Mouse (Mus musculus): Measurements from ENCODE around the gene Slc39a11. TPM values are rescaled to one million over a fixed set of nuclear protein-coding genes. Genes with fewer than 3 reads are reported as not detected.

The Slc39a11 gene
- polyA plus RNA-seq, 1 experiment, result 14.7 TPM

- Histone ChIP-seq H3K4me1 (ENCODE audit: control insufficient read depth, insufficient read depth, low read length) (peaks cover 3% of the 10 kb centered on the region; the same call in 1 of the 2 replicates), H3K4me3 (replicated peaks; ENCODE audit: control insufficient read depth, low read depth, low read length) (no peak overlapping the region), H3K27ac (ENCODE audit: control insufficient read depth, insufficient read depth, low read depth, low read length, poor library complexity) (no peak overlapping the region)
- WGBS, result 79% methylated on average over 20 of the region's 20 CpGs
- no peak for TF ChIP-seq POLR2A (IDR thresholded peaks at IDR 0.05; ENCODE audit: borderline replicate concordance, control insufficient read depth, low read depth, low read length)
These were observed 149.1 kb downstream of the Slc39a11 start for GRCm38 (mm10) chr11:113500631-113501305.

GRCm38 (mm10) chr11:113498889-113499288 is 151.0 kb downstream of the Slc39a11 start:
- TF ChIP-seq POLR2A (IDR thresholded peaks at IDR 0.05; ENCODE audit: borderline replicate concordance, control insufficient read depth, low read depth, low read length) (no peak), CTCF (IDR thresholded peaks at IDR 0.05; ENCODE audit: control insufficient read depth, insufficient read depth, low read length) (peak; percentile 84)
- H3K27ac ChIP-seq (ENCODE audit: control insufficient read depth, insufficient read depth, low read depth, low read length, poor library complexity), result no peak overlapping the region
- WGBS, result 37% methylated on average over 9 of the region's 9 CpGs
- H3K4me1 ChIP-seq (ENCODE audit: control insufficient read depth, insufficient read depth, low read length), result no peaks in the 10 kb centered on the region
- H3K4me3 ChIP-seq (replicated peaks; ENCODE audit: control insufficient read depth, low read depth, low read length), result no peak overlapping the region

GRCm38 (mm10) chr11:113494021-113494546 is 155.8 kb downstream of the Slc39a11 start:
- TF ChIP-seq POLR2A (IDR thresholded peaks at IDR 0.05; ENCODE audit: borderline replicate concordance, control insufficient read depth, low read depth, low read length) (no peak), CTCF (IDR thresholded peaks at IDR 0.05; ENCODE audit: control insufficient read depth, insufficient read depth, low read length) (no peak)
- WGBS, result 79% methylated on average over 12 of the region's 12 CpGs
- Histone ChIP-seq H3K27ac (ENCODE audit: control insufficient read depth, insufficient read depth, low read depth, low read length, poor library complexity) (no peak overlapping the region), H3K4me3 (replicated peaks; ENCODE audit: control insufficient read depth, low read depth, low read length) (no peak overlapping the region), H3K4me1 (ENCODE audit: control insufficient read depth, insufficient read depth, low read length) (no peaks in the 10 kb centered on the region)

GRCm38 (mm10) chr11:113490530-113491520 is 159.1 kb downstream of the Slc39a11 start:
- TF ChIP-seq POLR2A (IDR thresholded peaks at IDR 0.05; ENCODE audit: borderline replicate concordance, control insufficient read depth, low read depth, low read length) (no peak), CTCF (IDR thresholded peaks at IDR 0.05; ENCODE audit: control insufficient read depth, insufficient read depth, low read length) (no peak)
- WGBS, result 60% methylated on average over 20 of the region's 20 CpGs
- Histone ChIP-seq H3K4me3 (replicated peaks; ENCODE audit: control insufficient read depth, low read depth, low read length) (no peak overlapping the region), H3K4me1 (ENCODE audit: control insufficient read depth, insufficient read depth, low read length) (no peaks in the 10 kb centered on the region), H3K27ac (ENCODE audit: control insufficient read depth, insufficient read depth, low read depth, low read length, poor library complexity) (no peak overlapping the region)

GRCm38 (mm10) chr11:113487603-113488335 is 162.1 kb downstream of the Slc39a11 start:
- no peak overlapping the region for H3K4me3 ChIP-seq (replicated peaks; ENCODE audit: control insufficient read depth, low read depth, low read length)
- no peaks in the 10 kb centered on the region; the same call in 1 of the 2 replicates for H3K4me1 ChIP-seq (ENCODE audit: control insufficient read depth, insufficient read depth, low read length)
- no peak overlapping the region for H3K27ac ChIP-seq (ENCODE audit: control insufficient read depth, insufficient read depth, low read depth, low read length, poor library complexity)
- no peak for TF ChIP-seq CTCF (IDR thresholded peaks at IDR 0.05; ENCODE audit: control insufficient read depth, insufficient read depth, low read length)
- TF ChIP-seq POLR2A (IDR thresholded peaks at IDR 0.05; ENCODE audit: borderline replicate concordance, control insufficient read depth, low read depth, low read length), result no peak
- 11% methylated on average over 8 of the region's 8 CpGs for WGBS

- no peaks in the 10 kb centered on the region; the same call in 1 of the 2 replicates for H3K4me1 ChIP-seq (ENCODE audit: control insufficient read depth, insufficient read depth, low read length)
- no peak overlapping the region for H3K27ac ChIP-seq (ENCODE audit: control insufficient read depth, insufficient read depth, low read depth, low read length, poor library complexity)
- WGBS, result 83% methylated on average over 10 of the region's 10 CpGs
- TF ChIP-seq CTCF (IDR thresholded peaks at IDR 0.05; ENCODE audit: control insufficient read depth, insufficient read depth, low read length) (no peak), POLR2A (IDR thresholded peaks at IDR 0.05; ENCODE audit: borderline replicate concordance, control insufficient read depth, low read depth, low read length) (no peak)
- no peak overlapping the region for H3K4me3 ChIP-seq (replicated peaks; ENCODE audit: control insufficient read depth, low read depth, low read length)
These were observed 165.8 kb downstream of the Slc39a11 start for GRCm38 (mm10) chr11:113484037-113484436.

- H3K27ac ChIP-seq (ENCODE audit: control insufficient read depth, insufficient read depth, low read depth, low read length, poor library complexity), result no peak overlapping the region
- no peak for TF ChIP-seq POLR2A (IDR thresholded peaks at IDR 0.05; ENCODE audit: borderline replicate concordance, control insufficient read depth, low read depth, low read length)
- no peak for TF ChIP-seq CTCF (IDR thresholded peaks at IDR 0.05; ENCODE audit: control insufficient read depth, insufficient read depth, low read length)
- 90% methylated on average over 9 of the region's 9 CpGs for WGBS
- no peaks in the 10 kb centered on the region; the same call in 1 of the 2 replicates for H3K4me1 ChIP-seq (ENCODE audit: control insufficient read depth, insufficient read depth, low read length)
- H3K4me3 ChIP-seq (replicated peaks; ENCODE audit: control insufficient read depth, low read depth, low read length), result no peak overlapping the region
These were observed 172.3 kb downstream of the Slc39a11 start for GRCm38 (mm10) chr11:113477550-113477949.
